Mouse (Mus musculus) small intestine, adult 2 months (tissue): ENCODE data around the gene P3h4.

Experiments
- CTCF ChIP-seq: fragments of 200-500 bp; IDR thresholded peaks from 2 replicates; pipeline ENCODE4 v1.5.1; 2012; ENCODE audit warnings: low read depth, mild to moderate bottlenecking, control low read depth, inconsistent platforms, low read length, moderate library complexity, mixed read lengths; ENCODE audit not compliant: insufficient replicate concordance, insufficient read length; ENCODE audit errors: extremely low read depth
- POLR2A ChIP-seq: fragments of 200-500 bp; IDR thresholded peaks from 2 replicates; pipeline ENCODE4 v1.6.1; 2012; ENCODE audit warnings: low read depth, mild to moderate bottlenecking, control low read depth, inconsistent platforms, low read length, moderate library complexity

GRCm38 (mm10) chr11:100441797-100442196 lies 27.2 kb upstream of the P3h4 start, which contains the start of the genes Nt5c3b and Klhl10:
- TF ChIP-seq POLR2A: no peak
- no peak for TF ChIP-seq CTCF
